Mouse (Mus musculus) cortical plate, adult 2 months (tissue): ENCODE results near the gene Slc38a10.

ENCODE experiments used
- CTCF ChIP-seq: fragments of 200-500 bp; IDR thresholded peaks from 2 replicates; pipeline ENCODE4 v1.5.1; 2011; ENCODE audit warnings: mild to moderate bottlenecking, control low read depth, low read length; ENCODE audit not compliant: insufficient read depth; ENCODE audit errors: extremely low read depth
- POLR2A ChIP-seq: fragments of 200-500 bp; IDR thresholded peaks from 2 replicates; pipeline ENCODE4 v1.6.1; 2011; ENCODE audit warnings: mild to moderate bottlenecking, low read length, control low read depth; ENCODE audit not compliant: insufficient read depth; ENCODE audit errors: extremely low read depth

DNA sequence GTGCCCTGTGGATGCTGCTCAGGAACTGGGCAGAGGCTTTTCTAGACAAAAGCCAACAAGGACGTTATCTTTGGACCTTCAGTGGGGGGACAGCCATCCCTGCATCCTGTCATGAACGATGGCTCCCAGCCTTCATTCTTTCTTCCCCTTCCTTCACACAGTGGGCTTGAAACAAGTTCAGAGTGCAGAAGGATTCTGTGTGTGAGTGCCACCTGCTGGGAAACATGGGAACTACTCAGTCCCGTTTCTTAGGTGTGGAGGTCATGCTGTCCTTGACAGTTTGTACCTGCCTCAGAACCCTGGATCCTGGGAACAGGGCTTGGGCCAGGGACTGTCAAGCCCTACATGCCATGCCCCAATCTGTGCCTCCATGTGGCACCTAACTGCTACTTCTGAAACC, 50.1 kb downstream of the Slc38a10 start:
- TF ChIP-seq POLR2A (no peak), CTCF (peak; percentile 85)
